Mouse (Mus musculus): ENCODE measurements around the gene Cfap54.
A peak's percentile ranks its signal among the peaks of the same experiment; 100 is the strongest.

Cfap54 gene

GRCm38 (mm10) chr10:93097439-93097838 is 16.0 kb upstream of the Cfap54 start:
- DNase-seq (ENCODE audit: low read depth) = no peak

- no peak for DNase-seq (ENCODE audit: low read depth)
Observed at GRCm38 (mm10) chr10:93095827-93096226, 14.4 kb upstream of the Cfap54 start.

- DNase-seq (ENCODE audit: low read depth) = no peak
Observed at GRCm38 (mm10) chr10:93094957-93095580, 13.7 kb upstream of the Cfap54 start.

- DNase-seq (ENCODE audit: low read depth) = no peak
Observed at GRCm38 (mm10) chr10:93091928-93092327, 10.5 kb upstream of the Cfap54 start.

GRCm38 (mm10) chr10:93090241-93090640 is 8.8 kb upstream of the Cfap54 start:
- DNase-seq (ENCODE audit: low read depth) = no peak

GRCm38 (mm10) chr10:93088396-93089048 is 7.1 kb upstream of the Cfap54 start:
- DNase-seq (ENCODE audit: low read depth) = no peak

- no peak for DNase-seq (ENCODE audit: low read depth)
Observed at GRCm38 (mm10) chr10:93087504-93087903, 6.1 kb upstream of the Cfap54 start.

GRCm38 (mm10) chr10:93083963-93084340 is 2.5 kb upstream of the Cfap54 start:
- peak; percentile 33 for DNase-seq (ENCODE audit: low read depth)

- peak; percentile 66 for DNase-seq (ENCODE audit: low read depth)
Observed at GRCm38 (mm10) chr10:93083198-93083962, 2.0 kb upstream of the Cfap54 start.

GRCm38 (mm10) chr10:93079486-93079885 is 1.9 kb downstream of the Cfap54 start:
- DNase-seq (ENCODE audit: low read depth) = no peak

- DNase-seq (ENCODE audit: low read depth) = no peak
Observed at GRCm38 (mm10) chr10:93077935-93078479, 3.4 kb downstream of the Cfap54 start.

- DNase-seq (ENCODE audit: low read depth) = no peak
Observed at GRCm38 (mm10) chr10:93076376-93076775, 5.0 kb downstream of the Cfap54 start.

- no peak for DNase-seq (ENCODE audit: low read depth)
Observed at GRCm38 (mm10) chr10:93075856-93076255, 5.6 kb downstream of the Cfap54 start.

- no peak for DNase-seq (ENCODE audit: low read depth)
Observed at GRCm38 (mm10) chr10:93072769-93073168, 8.6 kb downstream of the Cfap54 start.

- DNase-seq (ENCODE audit: low read depth) = no peak
Observed at GRCm38 (mm10) chr10:93071753-93072152, 9.7 kb downstream of the Cfap54 start.

GRCm38 (mm10) chr10:93070121-93070898 is 11.1 kb downstream of the Cfap54 start:
- DNase-seq (ENCODE audit: low read depth) = peak; percentile 96

- no peak for DNase-seq (ENCODE audit: low read depth)
Observed at GRCm38 (mm10) chr10:93069721-93070120, 11.7 kb downstream of the Cfap54 start.

GRCm38 (mm10) chr10:93069041-93069679 is 12.3 kb downstream of the Cfap54 start:
- peak; percentile 39 for DNase-seq (ENCODE audit: low read depth)

- DNase-seq (ENCODE audit: low read depth) = no peak
Observed at GRCm38 (mm10) chr10:93064973-93065372, 16.4 kb downstream of the Cfap54 start.

- no peak for DNase-seq (ENCODE audit: low read depth)
Observed at GRCm38 (mm10) chr10:93063576-93063975, 17.8 kb downstream of the Cfap54 start.

GRCm38 (mm10) chr10:93062395-93062794 is 19.0 kb downstream of the Cfap54 start:
- DNase-seq (ENCODE audit: low read depth) = no peak

- DNase-seq (ENCODE audit: low read depth) = no peak
Observed at GRCm38 (mm10) chr10:93053867-93054266, 27.6 kb downstream of the Cfap54 start.
